Mouse (Mus musculus): ENCODE measurements around the gene Olfr643.

- TF ChIP-seq POLR2A (IDR thresholded peaks at IDR 0.05; ENCODE audit: borderline replicate concordance, insufficient read depth, low read length): no peak
- no peak for TF ChIP-seq CTCF (IDR thresholded peaks at IDR 0.05; ENCODE audit: borderline replicate concordance, insufficient read depth, low read depth, low read length)
Observed at GRCm38 (mm10) chr7:104183292-104183691, 46.1 kb upstream of the Olfr643 start, which contains the start of gene Olfr648.

Measured in cerebellum, adult 2 months (tissue).